Mouse (Mus musculus): ENCODE data around the gene Neb.
A peak's percentile ranks its signal among the peaks of the same experiment; 100 is the strongest.

Neb gene

DNA sequence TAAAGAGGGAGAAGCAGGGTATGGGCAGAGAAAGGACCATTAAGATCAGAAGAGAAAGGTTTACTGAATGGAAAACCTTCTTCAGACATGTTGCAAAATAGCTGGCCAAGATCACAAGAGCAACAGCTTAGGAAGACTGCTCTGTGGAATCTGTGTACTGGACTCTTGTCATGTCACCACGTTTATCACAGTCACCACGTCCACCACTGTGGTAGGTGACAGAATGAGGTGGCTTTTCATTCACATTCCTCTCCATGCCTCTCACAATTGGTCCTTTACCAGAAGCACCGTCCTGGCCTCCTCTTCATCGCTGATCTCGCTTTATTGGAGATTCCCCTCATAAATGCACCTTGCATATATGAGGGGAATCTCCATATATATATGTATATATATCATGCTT, 71.6 kb downstream of the Neb start:
- DNase-seq (ENCODE audit: low spot score): no peak

DNA sequence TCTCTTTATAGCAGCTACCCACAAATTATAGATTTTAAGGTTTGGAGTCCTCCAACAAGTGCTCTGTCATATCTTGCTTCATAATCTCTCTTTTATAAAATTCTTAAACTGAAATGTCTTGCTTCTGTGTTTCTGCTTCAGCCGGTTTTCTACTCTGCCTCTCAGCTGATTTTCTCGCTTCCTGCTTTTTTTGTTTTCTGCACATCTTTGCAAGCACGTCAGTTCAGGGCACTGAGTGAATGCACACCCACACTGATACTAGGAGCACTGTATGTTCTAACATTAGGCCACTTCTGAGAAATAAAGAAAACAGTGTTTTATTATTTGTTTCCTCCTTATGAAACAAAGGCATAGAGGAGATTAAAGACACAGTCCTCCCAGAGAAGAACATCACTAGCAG, 73.7 kb downstream of the Neb start:
- no peak for DNase-seq (ENCODE audit: low spot score)

DNA sequence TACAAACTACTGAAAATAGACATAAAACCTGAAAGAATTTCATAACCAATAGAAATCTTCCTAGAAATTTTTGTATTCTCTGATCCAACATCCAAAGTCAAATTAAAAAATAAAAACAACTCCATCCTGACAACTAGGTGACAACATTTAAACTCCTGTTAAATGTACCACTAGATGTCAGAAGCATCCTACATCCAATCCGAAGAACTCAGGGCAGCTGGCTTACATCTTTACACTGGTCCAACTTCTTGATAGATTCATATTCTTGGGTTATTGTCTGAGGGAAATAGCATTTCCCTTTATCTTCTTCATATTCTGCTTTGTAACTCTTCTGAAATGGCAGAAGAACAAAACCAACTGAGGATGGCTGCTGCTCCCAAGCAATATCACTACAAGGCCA, 74.9 kb downstream of the Neb start:
- no peak for DNase-seq (ENCODE audit: low spot score)

DNA sequence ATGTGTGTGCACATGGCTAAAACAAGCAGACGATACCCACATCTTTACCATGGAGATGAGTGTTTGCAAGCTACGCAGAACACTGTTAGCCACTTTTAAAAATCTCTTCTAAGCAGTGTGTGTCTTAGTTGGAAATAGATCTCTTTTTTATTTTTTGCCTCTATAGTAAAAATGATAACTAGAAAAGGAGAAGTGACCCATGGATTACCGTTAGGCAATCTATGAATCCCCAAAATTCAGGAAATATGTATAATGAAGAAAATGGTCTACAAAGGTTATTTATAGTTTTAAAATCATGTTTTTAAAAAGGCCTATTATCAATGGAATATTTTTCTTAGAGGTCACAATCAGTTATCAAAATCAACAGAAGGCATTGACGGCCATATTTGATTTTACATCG, 80.3 kb downstream of the Neb start:
- no peak for DNase-seq (ENCODE audit: low spot score)

DNA sequence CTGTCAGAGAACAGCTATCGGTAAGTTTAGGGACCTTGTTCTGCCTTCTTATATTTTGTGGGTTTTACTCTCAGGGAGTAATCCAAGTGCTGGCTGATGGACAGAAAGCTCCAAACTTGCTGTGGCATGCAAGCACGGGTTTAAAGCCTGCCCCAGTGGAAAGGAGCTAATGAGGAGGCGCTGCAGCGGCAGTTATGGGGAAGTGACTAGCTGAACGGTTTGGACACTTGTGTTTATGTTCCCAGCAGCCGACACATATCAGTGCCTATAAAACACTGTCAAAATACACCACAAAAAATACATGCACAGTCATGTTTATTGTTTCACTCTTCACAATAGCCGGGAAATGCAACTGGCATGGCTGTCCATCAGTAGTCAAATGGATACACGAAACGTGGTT, 81.5 kb downstream of the Neb start:
- no peak for DNase-seq (ENCODE audit: low spot score)

DNA sequence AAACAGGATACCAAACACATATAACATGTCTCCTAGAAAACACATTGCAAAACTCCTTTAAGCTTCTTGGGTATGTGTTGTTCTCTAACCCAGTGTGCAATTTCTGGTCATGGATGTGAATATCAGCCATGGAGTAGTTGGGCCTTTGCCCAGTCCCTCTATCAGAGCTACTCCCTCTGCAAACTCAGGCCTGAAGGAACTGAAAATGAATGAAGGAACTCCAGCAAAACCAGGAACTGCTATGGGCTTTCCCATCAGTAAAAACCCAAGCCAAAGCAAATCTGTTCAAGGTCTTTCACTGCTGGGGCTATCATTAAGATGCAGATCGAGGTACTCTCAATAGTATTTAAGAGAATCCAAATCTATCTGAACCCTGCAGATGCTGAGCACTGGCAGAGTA, 90.8 kb downstream of the Neb start:
- DNase-seq (ENCODE audit: low spot score): no peak

DNA sequence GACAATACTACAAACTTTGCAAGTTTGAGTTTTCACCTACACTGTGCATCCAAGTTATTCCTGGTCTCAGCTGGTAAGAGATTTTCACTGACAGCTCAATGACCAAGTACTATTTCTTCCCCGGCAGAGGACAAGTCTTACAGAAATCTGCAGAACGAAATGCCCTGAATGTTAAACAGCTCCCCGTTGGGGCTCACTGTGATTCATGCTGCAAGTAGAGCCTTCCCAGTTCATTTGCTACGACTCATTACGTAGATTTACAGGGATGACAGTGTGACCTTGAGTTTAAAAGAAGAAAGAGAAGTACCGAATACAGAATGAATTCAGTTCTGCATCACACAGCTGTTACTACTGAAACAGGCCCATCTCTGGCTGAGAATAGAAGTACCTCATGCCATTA, 91.9 kb downstream of the Neb start:
- no peak for DNase-seq (ENCODE audit: low spot score)

DNA sequence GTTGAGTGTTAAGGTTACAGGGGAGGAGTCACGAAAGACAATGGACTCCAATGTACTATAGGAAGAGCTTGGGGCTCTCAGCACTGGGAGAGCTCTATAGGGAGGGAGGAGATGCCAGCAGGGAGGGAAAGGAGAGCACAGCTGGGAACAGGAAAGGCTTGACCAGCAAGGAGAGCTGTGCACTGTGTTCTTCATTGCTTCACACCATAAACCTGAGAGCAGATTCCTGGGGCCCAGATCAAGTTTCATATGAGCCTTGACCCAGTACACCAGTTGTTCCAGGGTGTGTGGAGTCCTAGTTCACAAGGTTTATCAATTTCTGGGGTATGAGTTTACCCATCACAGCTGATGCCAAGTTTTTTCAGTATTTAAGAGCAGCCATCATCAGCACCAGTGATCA, 106.1 kb downstream of the Neb start:
- DNase-seq (ENCODE audit: low spot score): no peak

DNA sequence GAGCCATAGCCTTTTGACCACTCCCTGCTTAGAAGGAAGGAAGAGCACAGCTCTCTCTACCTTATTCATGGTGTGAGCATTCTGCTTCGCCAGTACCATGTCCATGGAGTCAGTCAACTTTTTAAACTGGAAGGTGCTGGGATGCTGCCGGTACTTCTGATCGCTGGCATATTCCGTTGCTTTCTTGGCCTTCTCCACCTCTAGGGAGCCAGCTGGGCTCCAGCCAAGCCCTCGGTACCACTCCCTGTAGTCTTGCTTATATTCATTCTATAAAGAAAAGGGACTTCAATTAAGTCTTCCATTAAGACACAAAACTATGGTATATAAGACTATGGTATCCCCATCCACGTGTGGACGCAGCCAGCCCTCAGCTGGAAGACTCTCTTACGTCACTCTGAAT, 107.4 kb downstream of the Neb start:
- no peak for DNase-seq (ENCODE audit: low spot score)

DNA sequence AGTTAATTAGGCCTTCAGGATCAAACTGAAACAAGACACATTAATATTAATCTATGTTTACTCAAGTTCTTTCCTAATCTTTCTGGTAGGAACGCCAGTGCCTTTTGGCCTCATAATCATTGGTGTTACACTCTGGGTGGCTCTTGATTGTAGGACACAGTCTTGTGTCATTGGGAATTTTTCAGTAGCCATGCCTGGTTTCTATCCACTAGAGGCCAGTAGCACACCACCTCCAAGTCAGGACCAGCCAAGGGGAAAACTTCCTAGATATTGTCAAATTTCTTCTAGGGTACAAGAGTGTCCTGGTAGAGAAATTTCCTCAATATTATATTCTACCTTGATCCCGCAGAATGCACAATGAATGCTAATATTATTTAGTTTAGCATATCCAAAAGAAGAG, 116.1 kb downstream of the Neb start:
- DNase-seq (ENCODE audit: low spot score): peak; percentile 39

DNA sequence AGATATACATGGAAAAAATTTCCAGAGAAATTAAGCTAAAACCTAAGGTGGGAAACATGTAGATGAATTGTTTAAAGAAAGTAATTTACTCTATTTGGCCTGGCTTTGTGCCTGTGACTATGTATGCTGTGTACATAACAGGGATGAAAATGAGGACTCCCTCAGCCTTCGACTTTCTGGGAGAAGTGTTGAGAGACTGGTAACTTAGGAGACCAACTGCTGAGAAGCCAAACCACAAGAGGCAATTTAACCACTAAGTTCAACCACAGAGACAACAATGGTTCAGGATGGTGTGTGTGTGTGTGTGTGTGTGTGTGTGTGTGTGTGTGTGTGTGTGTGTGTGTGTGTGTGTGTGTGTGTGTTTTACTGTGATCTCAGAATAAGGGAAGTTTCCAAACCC, 126.2 kb downstream of the Neb start:
- DNase-seq (ENCODE audit: low spot score): no peak

DNA sequence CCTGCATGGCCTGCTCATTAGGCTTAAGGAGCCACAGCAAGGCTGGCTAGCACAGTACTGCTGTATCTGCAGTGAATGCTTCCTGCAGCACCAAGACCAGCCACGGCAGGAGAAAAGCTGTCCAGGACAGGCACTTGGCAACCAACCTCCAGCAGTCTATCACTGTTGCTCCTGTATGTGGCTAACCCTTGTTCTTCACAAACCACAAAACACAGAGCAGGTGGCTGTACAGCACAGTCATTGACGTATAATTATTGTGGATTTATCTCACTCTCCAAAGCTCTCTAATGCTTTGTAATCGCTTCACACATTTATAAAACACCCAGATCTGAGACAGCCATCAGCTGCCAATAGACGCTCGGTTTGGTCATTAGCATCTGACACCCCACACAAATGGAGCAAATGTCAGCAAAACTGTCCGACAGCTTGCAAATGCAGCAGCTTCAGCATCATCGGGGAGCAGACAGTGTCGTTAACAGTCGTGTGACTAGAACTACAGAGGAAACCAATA, 129.9 kb downstream of the Neb start:
- DNase-seq (ENCODE audit: low spot score): peak; percentile 19

DNA sequence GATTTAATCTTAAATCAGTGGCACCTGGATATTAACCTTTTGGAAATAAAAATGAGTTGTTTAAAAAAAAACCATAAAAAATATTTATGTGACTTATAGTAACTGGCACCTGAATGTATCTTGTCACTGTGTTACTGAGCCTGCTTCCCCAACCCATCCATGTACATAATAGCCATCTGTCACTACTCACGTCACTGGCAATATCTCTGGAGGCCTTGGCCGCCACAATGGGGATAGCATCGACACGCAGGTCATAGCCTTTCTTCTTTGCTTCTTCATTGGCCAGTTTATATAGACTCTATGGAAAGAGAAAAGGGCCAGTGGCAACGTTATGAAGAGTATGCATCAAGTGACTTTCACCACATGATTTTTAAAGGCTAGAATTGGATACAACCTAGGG, 133.2 kb downstream of the Neb start:
- no peak for DNase-seq (ENCODE audit: low spot score)

DNA sequence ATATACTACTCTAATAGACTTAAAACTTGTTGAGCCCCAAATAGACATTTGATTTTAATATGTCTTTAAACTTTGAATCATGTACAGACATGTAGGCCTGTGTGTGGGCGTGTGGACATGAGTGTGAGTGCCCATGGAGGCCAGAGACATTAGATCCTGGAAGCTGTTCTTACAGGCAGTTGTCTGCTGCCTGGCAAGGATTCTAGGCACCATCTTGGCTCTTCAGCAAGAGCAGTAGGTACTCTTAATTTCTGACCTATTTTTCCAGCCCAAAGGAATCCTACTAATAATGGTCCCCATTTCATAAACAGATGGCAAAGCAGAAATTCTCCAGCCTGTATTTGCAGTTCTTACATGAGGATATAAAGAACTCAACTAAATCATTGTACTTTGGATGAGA, 135.6 kb downstream of the Neb start:
- DNase-seq (ENCODE audit: low spot score): no peak

DNA sequence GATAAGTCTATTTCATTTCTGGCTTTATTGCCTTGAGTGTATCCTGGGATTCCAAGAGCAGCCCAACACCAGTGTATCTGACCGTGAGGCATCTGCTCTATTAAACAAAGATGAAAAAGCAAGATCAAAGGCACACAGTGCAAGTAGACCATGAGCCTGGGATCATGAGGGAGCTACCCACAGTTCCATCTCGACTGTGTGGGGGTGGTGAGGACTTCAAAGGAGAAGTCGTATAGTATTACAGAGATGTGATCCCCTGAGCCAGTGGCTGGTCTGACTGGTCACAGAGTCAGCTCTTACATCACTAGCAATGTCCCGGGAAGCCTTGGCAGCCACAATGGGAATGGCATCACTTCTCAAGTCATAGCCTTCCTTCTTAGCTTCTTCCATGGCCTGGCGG, 140.4 kb downstream of the Neb start:
- DNase-seq (ENCODE audit: low spot score): no peak

DNA sequence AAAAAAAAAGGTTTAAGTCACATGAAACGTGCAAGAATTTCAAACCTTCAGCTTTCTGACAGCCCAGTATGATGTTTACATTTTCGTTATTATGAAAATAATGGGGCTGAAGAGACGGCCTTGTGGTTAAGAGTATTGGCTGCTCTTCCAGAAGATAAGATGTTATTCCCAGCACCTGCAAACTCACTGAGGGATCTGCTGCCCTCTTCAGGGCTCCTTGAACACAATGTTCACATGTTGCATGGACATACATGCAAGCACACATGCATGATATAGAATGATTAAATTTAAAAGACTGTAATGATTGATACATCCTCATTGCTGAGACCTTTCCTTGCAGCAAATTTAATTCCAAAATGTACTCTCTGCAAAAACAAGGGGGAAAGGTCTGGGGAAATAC, 150.7 kb downstream of the Neb start:
- no peak for DNase-seq (ENCODE audit: low spot score)

DNA sequence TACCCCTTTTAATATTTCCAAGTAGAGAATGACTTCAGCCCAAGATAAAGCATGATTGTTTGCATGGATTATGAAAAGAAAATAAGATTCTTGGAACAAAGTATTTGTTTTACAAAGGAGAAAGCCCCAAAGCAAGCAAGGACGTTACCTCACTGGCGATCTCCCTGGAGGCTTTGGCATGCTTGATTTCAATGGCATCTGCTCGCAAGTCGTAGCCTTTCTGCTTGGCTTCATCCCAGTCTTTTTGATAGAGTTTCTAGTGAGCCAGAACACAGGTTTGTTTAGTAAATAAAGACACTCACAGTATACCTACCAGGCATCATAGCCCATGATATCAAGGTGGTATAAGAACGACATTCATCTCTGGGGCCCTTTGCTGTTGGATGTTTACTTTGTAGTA, 153.9 kb downstream of the Neb start:
- DNase-seq (ENCODE audit: low spot score): no peak

DNA sequence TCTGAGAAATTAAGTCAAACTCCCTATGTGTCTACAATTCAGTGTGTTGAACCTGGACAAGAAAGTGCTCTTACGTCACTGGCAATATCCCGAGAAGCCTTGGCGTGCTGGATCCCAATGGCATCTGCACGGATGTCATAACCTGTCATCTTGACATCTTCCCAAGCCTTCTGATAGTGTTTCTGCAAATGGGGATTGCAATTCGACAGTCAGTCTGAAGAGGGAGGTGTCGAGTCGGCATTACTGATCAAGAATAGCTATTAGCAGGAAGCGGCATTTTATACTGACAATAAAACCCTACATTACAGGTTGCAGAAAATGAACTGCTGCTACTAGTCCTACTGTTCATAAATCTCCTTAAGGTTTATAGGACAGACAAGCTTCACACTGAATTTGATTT, 158.2 kb downstream of the Neb start:
- DNase-seq (ENCODE audit: low spot score): peak; percentile 18

DNA sequence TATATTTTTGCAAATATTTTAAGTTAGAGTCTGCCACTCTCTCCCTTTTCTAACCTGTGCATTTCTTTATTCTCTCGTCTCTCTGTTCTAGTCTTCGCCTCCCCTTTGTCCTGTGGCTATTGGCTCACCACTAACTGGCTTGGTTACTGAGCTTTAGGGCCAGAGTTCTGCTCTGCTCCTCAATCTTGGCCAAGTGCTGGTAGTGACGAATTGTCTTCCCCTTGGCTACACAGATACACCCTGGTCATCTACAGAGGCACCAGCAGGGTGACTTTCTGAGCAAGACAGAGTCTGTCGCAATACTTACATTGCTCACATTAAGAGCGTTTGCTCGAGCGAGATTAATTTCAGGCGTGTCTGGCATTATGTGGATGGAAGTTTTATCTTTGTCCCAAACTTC, 162.3 kb downstream of the Neb start:
- no peak for DNase-seq (ENCODE audit: low spot score)

DNA sequence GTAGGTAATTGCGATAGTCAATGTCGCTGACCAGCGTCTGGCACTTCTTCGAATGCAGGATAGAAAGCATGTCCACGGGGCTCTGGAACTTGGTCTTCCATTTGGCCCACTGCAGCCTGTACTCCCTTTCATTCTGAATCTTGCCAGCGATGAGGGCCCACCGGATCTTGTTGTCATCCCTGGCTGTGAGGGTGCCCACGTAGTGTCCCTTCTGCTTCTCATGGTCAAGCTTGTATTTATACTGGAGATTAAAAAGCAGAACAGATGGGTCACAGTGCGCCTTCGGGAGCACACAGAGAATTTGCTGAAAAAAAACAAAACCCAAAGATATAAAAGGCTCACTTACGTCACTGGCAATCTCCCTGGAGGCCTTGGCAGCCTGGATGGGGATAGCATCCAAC, 165.7 kb downstream of the Neb start:
- no peak for DNase-seq (ENCODE audit: low spot score)

DNA sequence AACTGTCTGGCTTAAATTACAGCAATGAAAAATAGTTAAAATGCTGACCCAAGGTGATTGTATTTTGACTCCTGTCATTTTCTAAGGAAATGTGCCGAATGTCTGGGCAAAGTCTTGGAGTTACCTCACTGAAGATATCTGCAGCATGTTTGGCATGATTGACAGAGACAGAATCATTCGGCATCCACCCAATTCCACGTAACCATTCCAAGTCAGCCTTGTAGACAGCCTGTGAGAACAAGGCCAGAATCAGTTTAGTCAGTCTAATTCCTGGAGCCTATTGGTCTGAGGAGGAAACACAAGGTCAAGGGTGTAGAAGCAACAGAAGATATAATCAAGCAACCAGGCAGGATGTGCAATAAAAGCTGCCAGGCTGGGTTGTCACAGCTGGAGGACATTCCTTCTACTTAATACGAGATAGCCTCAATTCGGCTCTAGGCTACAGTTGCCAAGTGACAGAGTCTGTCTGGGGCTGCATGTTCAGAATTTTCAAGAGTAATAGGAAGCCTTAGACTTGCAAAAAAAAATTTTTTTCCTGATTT, 166.8 kb downstream of the Neb start:
- no peak for DNase-seq (ENCODE audit: low spot score)

DNA sequence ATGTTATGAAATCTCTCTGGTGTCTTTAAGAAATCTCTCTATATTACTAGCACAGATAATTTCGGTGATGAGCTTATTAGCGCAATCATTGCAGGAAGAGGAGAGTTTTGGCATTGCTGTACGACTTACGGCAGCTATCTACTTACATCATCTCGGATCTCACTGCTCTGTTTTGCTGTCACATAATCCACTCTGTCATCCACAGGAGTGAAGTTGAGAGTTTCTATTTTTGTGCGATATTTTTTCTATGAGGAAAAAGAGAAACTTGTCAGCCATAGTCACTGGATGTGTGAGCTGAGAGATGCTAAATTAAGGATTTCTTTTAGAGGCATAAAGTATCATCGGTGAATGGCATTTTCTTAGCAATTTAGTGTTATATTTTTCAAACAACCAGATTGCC, 167.6 kb downstream of the Neb start:
- no peak for DNase-seq (ENCODE audit: low spot score)

DNA sequence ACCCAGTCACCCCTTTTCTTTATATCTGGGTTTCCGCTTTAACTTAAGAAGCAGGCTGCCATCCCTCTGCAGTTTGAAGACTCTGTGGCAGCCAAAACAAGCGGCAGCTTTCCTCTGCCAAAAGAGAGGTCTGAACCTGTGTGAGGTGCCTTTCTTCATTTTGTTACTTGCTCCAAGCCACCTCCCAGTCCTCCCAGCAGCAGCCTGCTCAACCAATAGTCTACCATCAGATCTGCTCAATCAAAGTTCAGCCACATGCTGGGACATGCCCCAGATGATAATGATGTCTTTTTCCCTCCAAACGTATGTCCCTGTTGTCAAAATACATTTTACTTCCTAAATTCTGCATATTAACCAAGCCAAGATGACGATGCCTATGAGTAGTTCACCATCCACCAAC, 173.3 kb downstream of the Neb start:
- DNase-seq (ENCODE audit: low spot score): no peak

DNA sequence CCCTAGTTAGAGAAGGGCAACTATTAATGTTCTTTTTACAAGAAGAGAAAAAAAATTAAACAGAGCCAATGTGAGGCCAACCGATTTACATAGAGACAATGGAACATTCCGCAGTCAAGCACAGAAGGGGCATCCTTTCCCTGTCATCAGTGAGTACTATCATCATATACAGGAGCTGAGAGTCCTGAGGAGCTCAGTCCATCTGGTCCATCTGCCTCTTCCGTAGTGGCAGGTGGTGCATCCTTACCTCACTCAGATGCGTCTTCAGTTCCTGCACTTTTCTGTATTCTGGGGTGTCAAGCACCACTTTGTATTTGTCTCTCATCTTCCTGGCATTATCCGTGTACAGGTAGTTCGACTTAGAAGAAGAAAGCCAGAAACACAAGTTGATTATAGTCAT, 184.6 kb downstream of the Neb start:
- DNase-seq (ENCODE audit: low spot score): no peak

DNA sequence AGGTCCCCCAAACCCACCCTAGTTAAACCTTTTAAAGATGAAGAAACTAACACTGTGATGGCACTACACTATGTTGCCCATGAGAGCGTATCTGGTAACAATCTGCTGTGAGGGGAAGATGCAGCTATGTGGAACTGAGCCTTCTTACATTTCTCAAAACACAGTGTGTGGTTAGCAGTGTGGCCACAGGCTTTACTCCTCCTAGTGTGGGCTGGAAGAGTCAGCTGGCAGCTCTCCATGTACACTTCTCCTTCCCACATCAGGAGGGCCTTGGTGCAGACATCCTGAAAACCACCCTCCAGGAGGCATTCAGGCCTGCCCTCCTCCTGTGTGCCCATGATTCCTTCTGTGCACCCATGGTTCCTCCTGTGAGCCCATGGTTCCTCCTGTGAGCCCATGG, 198.6 kb downstream of the Neb start:
- no peak for DNase-seq (ENCODE audit: low spot score)
